Mouse (Mus musculus) kidney, embryonic 14.5 days (tissue): Measurements from ENCODE around the gene Gm27027. TPM values are rescaled to one million over a fixed set of nuclear protein-coding genes. Genes with fewer than 3 reads are reported as not detected.

ENCODE experiments used
- ATAC-seq: fragments of 200-750 bp; cut with Nextera tagmentation; 2 replicates; pipeline ENCODE4 v1.8.0; 2017; ENCODE audit warnings: moderate number of reproducible peaks, mild to moderate bottlenecking, moderate TSS enrichment, moderate library complexity; ENCODE audit not compliant: low FRiP score, low TSS enrichment
- H3K27ac ChIP-seq: fragments of 300-500 bp; sonication (generic); 2 replicates; pipeline ENCODE4 v1.5.1; 2014; ENCODE audit warnings: low read depth, mild to moderate bottlenecking, low read length, moderate library complexity, mixed read lengths
- H3K27me3 ChIP-seq: fragments of 300-500 bp; sonication (generic); 2 replicates; pipeline ENCODE4 v1.6.1; 2014; ENCODE audit warnings: mild to moderate bottlenecking, low read length; ENCODE audit not compliant: control insufficient read depth, insufficient read depth
- H3K36me3 ChIP-seq: fragments of 300-500 bp; sonication (generic); 2 replicates; pipeline ENCODE4 v1.6.1; 2014; ENCODE audit warnings: low read length, mixed read lengths; ENCODE audit not compliant: control insufficient read depth, insufficient read depth
- H3K4me1 ChIP-seq: fragments of 300-500 bp; sonication (generic); 2 replicates; pipeline ENCODE4 v1.6.1; 2014; ENCODE audit warnings: low read length, mixed read lengths; ENCODE audit not compliant: control insufficient read depth, insufficient read depth
- H3K4me2 ChIP-seq: fragments of 300-500 bp; sonication (generic); replicated peaks from 2 replicates; pipeline ENCODE4 v1.6.1; 2014; ENCODE audit warnings: low read depth, mild to moderate bottlenecking, low read length
- H3K4me3 ChIP-seq: fragments of 300-500 bp; sonication (generic); 2 replicates; pipeline ENCODE4 v1.5.1; 2014; ENCODE audit warnings: mild to moderate bottlenecking, low read length
- H3K9ac ChIP-seq: fragments of 300-500 bp; sonication (generic); 2 replicates; pipeline ENCODE4 v1.6.1; 2014; ENCODE audit warnings: low read depth, mild to moderate bottlenecking, low read length, moderate library complexity
- H3K9me3 ChIP-seq: fragments of 300-500 bp; sonication (generic); 2 replicates; pipeline ENCODE4 v1.6.1; 2016; ENCODE audit warnings: low read length; ENCODE audit not compliant: control insufficient read depth
- WGBS: fragments of 180-500 bp; shearing (Covaris S2); extraction: QIAGEN DNeasy Blood & Tissue Kit; methylation state at CpG from one replicate; pipeline ENCODE4 v1.1.7; 2014; 5-methylcytosine and 5-hydroxymethylcytosine counted together
- polyA plus RNA-seq: library from polyadenylated mRNA; unstranded; fragments of >200 nt; fragmentation: Nextera tagmentation; extraction: Ambion mirVana; gene quantifications from 2 replicates; pipeline ENCODE4 v1.2.1, GENCODE M21; 2014

Gene Gm27027
- polyA plus RNA-seq, 1 experiment from 2014 or later: not detected

GRCm38 (mm10) chr2:93926141-93926540 lies 70.0 kb downstream of the Gm27027 start:
- Histone ChIP-seq H3K4me3 (no peak overlapping the region), H3K27ac (no peak overlapping the region), H3K9ac (no peak overlapping the region), H3K4me1 (no peaks in the 10 kb centered on the region), H3K27me3 (peaks cover 4% of the 10 kb centered on the region; the same call in 1 of the 2 replicates), H3K9me3 (no peaks in the 10 kb centered on the region), H3K36me3 (no peaks in the 10 kb centered on the region), H3K4me2 (no peak overlapping the region)
- no peak for ATAC-seq
- WGBS: 94% methylated on average over 8 of the region's 8 CpGs

GRCm38 (mm10) chr2:93919093-93919492 lies 77.1 kb downstream of the Gm27027 start:
- H3K27me3 ChIP-seq: no peaks in the 10 kb centered on the region
- no peak for ATAC-seq

GRCm38 (mm10) chr2:93913552-93913951 lies 82.6 kb downstream of the Gm27027 start:
- Histone ChIP-seq H3K27ac (no peak overlapping the region), H3K4me1 (no peaks in the 10 kb centered on the region), H3K27me3 (0 out of 2 replicates have a peak, but pooled peaks cover 3% of the 10 kb centered on the region), H3K9me3 (no peaks in the 10 kb centered on the region), H3K4me2 (no peak overlapping the region), H3K4me3 (no peak overlapping the region), H3K9ac (no peak overlapping the region), H3K36me3 (no peaks in the 10 kb centered on the region)
- 90% methylated on average over 2 of the region's 2 CpGs for WGBS
- no peak for ATAC-seq

More at GRCm38 (mm10) chr2:93919093-93919492, 77.1 kb downstream of the Gm27027 start:
- Histone ChIP-seq H3K9ac (no peak overlapping the region), H3K4me3 (no peak overlapping the region), H3K27ac (no peak overlapping the region), H3K4me1 (no peaks in the 10 kb centered on the region), H3K4me2 (no peak overlapping the region), H3K36me3 (no peaks in the 10 kb centered on the region), H3K9me3 (no peaks in the 10 kb centered on the region)
- WGBS: 75% methylated on average over 3 of the region's 3 CpGs

- 87% methylated on average over 10 of the region's 10 CpGs for WGBS
- no peak for ATAC-seq
Observed at GRCm38 (mm10) chr2:93911942-93912341, 84.2 kb downstream of the Gm27027 start.

GRCm38 (mm10) chr2:93909716-93910115 lies 86.4 kb downstream of the Gm27027 start:
- Histone ChIP-seq H3K36me3 (no peaks in the 10 kb centered on the region), H3K9me3 (no peaks in the 10 kb centered on the region), H3K4me1 (no peaks in the 10 kb centered on the region; the same call in 1 of the 2 replicates), H3K27ac (no peak overlapping the region), H3K9ac (no peak overlapping the region), H3K27me3 (0 out of 2 replicates have a peak, but pooled peaks cover 3% of the 10 kb centered on the region), H3K4me2 (no peak overlapping the region), H3K4me3 (no peak overlapping the region)
- ATAC-seq: no peak
- WGBS: 71% methylated on average over 5 of the region's 5 CpGs

More at GRCm38 (mm10) chr2:93911942-93912341, 84.2 kb downstream of the Gm27027 start:
- 0 out of 2 replicates have a peak, but pooled peaks cover 3% of the 10 kb centered on the region for H3K27me3 ChIP-seq
- H3K4me2 ChIP-seq: no peak overlapping the region
- H3K9me3 ChIP-seq: no peaks in the 10 kb centered on the region
- no peaks in the 10 kb centered on the region for H3K4me1 ChIP-seq
- H3K27ac ChIP-seq: no peak overlapping the region
- no peaks in the 10 kb centered on the region for H3K36me3 ChIP-seq
- no peak overlapping the region for H3K9ac ChIP-seq
- no peak overlapping the region for H3K4me3 ChIP-seq

GRCm38 (mm10) chr2:93907519-93908294 lies 88.4 kb downstream of the Gm27027 start:
- Histone ChIP-seq H3K4me2 (no peak overlapping the region), H3K36me3 (no peaks in the 10 kb centered on the region), H3K27ac (no peak overlapping the region), H3K9me3 (no peaks in the 10 kb centered on the region), H3K9ac (no peak overlapping the region), H3K4me3 (no peak overlapping the region), H3K27me3 (0 out of 2 replicates have a peak, but pooled peaks cover 3% of the 10 kb centered on the region), H3K4me1 (no peaks in the 10 kb centered on the region; the same call in 1 of the 2 replicates)
- no peak for ATAC-seq
- WGBS: 50% methylated on average over 9 of the region's 9 CpGs

Other genes with a start within 250 kb of the Gm27027 start
- gene Ext2, start 173.8 kb downstream of the Gm27027 start, polyA plus RNA-seq: 67.9 and 111 TPM in 2 replicates
- 7.3 and 10.8 TPM in 2 replicates for gene Accs, start 146.4 kb downstream of the Gm27027 start, polyA plus RNA-seq
- gene Accsl, start 127.2 kb downstream of the Gm27027 start, polyA plus RNA-seq: not detected in 2 replicates
- gene Gm13889, start 39.2 kb downstream of the Gm27027 start, polyA plus RNA-seq: 12.0 and 12.4 TPM in 2 replicates
- gene Alkbh3, start 14.5 kb upstream of the Gm27027 start, polyA plus RNA-seq: 48.3 and 64.5 TPM in 2 replicates
- gene Hsd17b12, start 161.6 kb upstream of the Gm27027 start, polyA plus RNA-seq: 124 and 136 TPM in 2 replicates